Mouse (Mus musculus) WW6 (cell line): Measurements from ENCODE around the gene Supv3l1.

Experiments
- DNase-seq: peaks from one replicate; pipeline ENCODE4 v3.0.0-alpha.2; 2013; ENCODE audit warnings: low read depth, low spot score

The Supv3l1 gene

GRCm38 (mm10) chr10:62413606-62413982, 35.9 kb downstream of the Supv3l1 start:
- no peak for DNase-seq

GRCm38 (mm10) chr10:62412906-62413605, 36.5 kb downstream of the Supv3l1 start:
- no peak for DNase-seq

GRCm38 (mm10) chr10:62411431-62412410, 37.8 kb downstream of the Supv3l1 start:
- DNase-seq = no peak

GRCm38 (mm10) chr10:62410943-62411342, 38.6 kb downstream of the Supv3l1 start:
- no peak for DNase-seq

- no peak for DNase-seq
Observed at GRCm38 (mm10) chr10:62404901-62405300, 44.6 kb downstream of the Supv3l1 start.

- DNase-seq = no peak
Observed at GRCm38 (mm10) chr10:62401641-62402111, 47.9 kb downstream of the Supv3l1 start.

- DNase-seq = no peak
Observed at GRCm38 (mm10) chr10:62383011-62383410, 66.5 kb downstream of the Supv3l1 start.

- DNase-seq = no peak
Observed at GRCm38 (mm10) chr10:62380936-62381335, 68.6 kb downstream of the Supv3l1 start.

GRCm38 (mm10) chr10:62379808-62380207, 69.7 kb downstream of the Supv3l1 start, which contains the start of gene Hk1:
TSS of gene Hk1 (minus strand) at chr10:62379908.
- DNase-seq = no peak
